Comparison of ENCODE assay signal across 14 mouse cellular contexts in the genomic region with DNA sequence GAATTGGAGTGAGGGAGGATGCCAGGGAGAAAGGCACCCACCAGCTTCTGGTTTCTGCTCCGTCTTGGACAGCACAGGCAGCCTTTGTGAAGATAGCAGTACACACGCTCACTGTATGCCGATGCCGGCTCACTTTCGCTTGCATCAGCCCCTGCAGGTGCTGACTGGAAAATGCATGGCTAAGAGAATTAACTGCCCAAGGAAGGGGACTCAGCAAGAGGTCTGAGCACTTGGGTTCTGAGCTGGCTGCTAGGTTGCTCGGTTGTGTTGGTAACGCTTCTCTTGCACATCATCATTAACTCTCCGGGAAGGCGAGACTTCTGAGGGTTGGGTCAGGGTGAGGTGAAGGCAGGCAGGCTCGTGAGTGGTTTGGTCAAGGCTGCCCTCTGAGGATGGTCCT. TPM values are rescaled to one million over a fixed set of nuclear protein-coding genes. Genes with fewer than 3 reads are reported as not detected.
DNase-seq lines count a peak whose midpoint lies in the region; ATAC-seq and TF ChIP-seq lines count a peak whose summit lies in the region.
"Had no signal": no experiment of that assay in that cellular context is flagged by ENCODE, and none has a peak within 500 bp of the region (broad histone marks: within the 10 kb centered on the region; RNA-seq: fewer than 3 reads in every experiment).

No protein-coding gene starts in this region.

- no peak overlapping the region for H3K4me3 ChIP-seq in neural tube, embryonic 11.5 days (ENCODE audit: low read depth, low read length)
- no peak overlapping the region for H3K4me3 ChIP-seq in hindbrain, postnatal 0 days (ENCODE audit: low read length)
- no peak overlapping the region for H3K4me3 ChIP-seq in neural tube, embryonic 14.5 days (ENCODE audit: low read depth, low read length)

- H3K4me2 ChIP-seq in neural tube, embryonic 11.5 days (ENCODE audit: low read depth) = peak overlapping the region; percentile 60; the same call in 1 of the 2 replicates
- H3K4me2 ChIP-seq in hindbrain, postnatal 0 days (ENCODE audit: low read depth, low read length) = peak overlapping the region; percentile 45; the same call in 1 of the 2 replicates
- peak overlapping the region; percentile 1; the same call in 1 of the 2 replicates for H3K4me2 ChIP-seq in neural tube, embryonic 14.5 days (ENCODE audit: low read depth, low read length)

- H3K9ac ChIP-seq in neural tube, embryonic 11.5 days (ENCODE audit: low read length) = no peak overlapping the region
- H3K9ac ChIP-seq in hindbrain, postnatal 0 days (replicated peaks; ENCODE audit: low read length) = no peak overlapping the region
- H3K9ac ChIP-seq in neural tube, embryonic 14.5 days (replicated peaks; ENCODE audit: low read depth, low read length) = no peak overlapping the region

- peak; percentile 52 for TF ChIP-seq CTCF in hindbrain, postnatal 0 days (IDR thresholded peaks at IDR 0.05; ENCODE audit: low read depth)

- H3K27ac ChIP-seq in neural tube, embryonic 11.5 days (ENCODE audit: low read depth, low read length) = no peak overlapping the region
- H3K27ac ChIP-seq in hindbrain, postnatal 0 days = no peak overlapping the region
- no peak overlapping the region for H3K27ac ChIP-seq in neural tube, embryonic 14.5 days (ENCODE audit: low read depth, low read length)

- peaks cover 43% of the 10 kb centered on the region for H3K4me1 ChIP-seq in neural tube, embryonic 11.5 days (ENCODE audit: control insufficient read depth, insufficient read depth, low read length)
- H3K4me1 ChIP-seq in hindbrain, postnatal 0 days (ENCODE audit: insufficient read depth, low read length) = peaks cover 10% of the 10 kb centered on the region; the same call in 1 of the 2 replicates
- H3K4me1 ChIP-seq in neural tube, embryonic 14.5 days (ENCODE audit: control insufficient read depth, insufficient read depth, low read length) = peaks cover 27% of the 10 kb centered on the region; the same call in 1 of the 2 replicates

- WGBS in neural tube, embryonic 11.5 days = 4% methylated on average over 10 of the region's 10 CpGs
- WGBS in hindbrain, postnatal 0 days = 8% methylated on average over 10 of the region's 10 CpGs
- WGBS in neural tube, embryonic 14.5 days = 4% methylated on average over 10 of the region's 10 CpGs

- no peaks in the 10 kb centered on the region for H3K36me3 ChIP-seq in neural tube, embryonic 11.5 days (ENCODE audit: control insufficient read depth, insufficient read depth, low read length)
- no peaks in the 10 kb centered on the region for H3K36me3 ChIP-seq in hindbrain, postnatal 0 days (ENCODE audit: insufficient read depth, low read length)
- H3K36me3 ChIP-seq in neural tube, embryonic 14.5 days (ENCODE audit: control insufficient read depth, insufficient read depth, low read length) = no peaks in the 10 kb centered on the region

- peaks cover 41% of the 10 kb centered on the region for H3K27me3 ChIP-seq in neural tube, embryonic 11.5 days (ENCODE audit: control insufficient read depth, insufficient read depth, low read length)
- H3K27me3 ChIP-seq in hindbrain, postnatal 0 days (ENCODE audit: insufficient read depth, low read length) = peaks cover 56% of the 10 kb centered on the region
- H3K27me3 ChIP-seq in neural tube, embryonic 14.5 days (ENCODE audit: control insufficient read depth, insufficient read depth, low read length) = peaks cover 11% of the 10 kb centered on the region; the same call in 1 of the 2 replicates

- peak; percentile 70 for DNase-seq in heart, adult 11 months
- no peak for DNase-seq in heart, adult 9 months (ENCODE audit: low spot score in 2 of 2)
- DNase-seq in neural tube, embryonic 11.5 days (ENCODE audit: low spot score) = peak; percentile 20
- DNase-seq in neural tube, embryonic 10.5 days (ENCODE audit: extremely low spot score, low spot score) = no peak
- DNase-seq in hindbrain, postnatal 0 days (ENCODE audit: low spot score) = peak; percentile 62
- DNase-seq in spleen, postnatal 10 days (ENCODE audit: low spot score in 2 of 2) = no peak
- no peak for DNase-seq in kidney, adult 11 months
- DNase-seq: heart, postnatal 14 days; right cerebral cortex, postnatal 25 days had no signal

- H3K9me3 ChIP-seq in neural tube, embryonic 11.5 days (ENCODE audit: control insufficient read depth, low read length) = no peaks in the 10 kb centered on the region
- no peaks in the 10 kb centered on the region for H3K9me3 ChIP-seq in hindbrain, postnatal 0 days (ENCODE audit: low read length)
- no peaks in the 10 kb centered on the region for H3K9me3 ChIP-seq in neural tube, embryonic 14.5 days (ENCODE audit: control insufficient read depth, low read length)

- no peak for ATAC-seq in neural tube, embryonic 11.5 days (ENCODE audit: insufficient read depth, low FRiP score, low TSS enrichment)
- peak; percentile 32; the same call in 1 of the 2 replicates for ATAC-seq in hindbrain, postnatal 0 days
- 0 out of 2 replicates have a peak, but pooled peaks have one; percentile 42 for ATAC-seq in neural tube, embryonic 14.5 days (ENCODE audit: low read depth)

RNA-seq across cellular contexts. Expression of a gene that starts 9.2 kb away (rescaled TPM):
- polyA plus RNA-seq in neural tube, embryonic 11.5 days (2014; fragmentation: Nextera tagmentation; extraction: Ambion mirVana) = 44.0 and 45.8 TPM in 2 replicates
- 22.1 and 27.7 TPM in 2 replicates for total RNA-seq in hindbrain, postnatal 0 days (2014; rRNA removed)
- polyA plus RNA-seq in hindbrain, postnatal 0 days (2015; fragmentation: Nextera tagmentation; extraction: Ambion mirVana) = 25.6 and 26.9 TPM in 2 replicates
- polyA plus RNA-seq in neural tube, embryonic 14.5 days (2014; fragmentation: Nextera tagmentation; extraction: Ambion mirVana) = 25.4 and 30.9 TPM in 2 replicates
- total RNA-seq: heart, postnatal 14 days; liver, adult 2 months; monocyte, adult 5-6 weeks had no signal
- polyA plus RNA-seq: frontal cortex, adult 2 months; liver, adult 2 months; testis, adult 2 months had no signal

Comparison
In these comparisons a context has a peak if more than half of its experiments do, and no peak if none do; other contexts are left out.
1. DNase-seq: peak in heart, adult 11 months (single experiment), neural tube, embryonic 11.5 days (single experiment) and hindbrain, postnatal 0 days (single experiment); none in heart, adult 9 months (0 of 2), neural tube, embryonic 10.5 days (single experiment), spleen, postnatal 10 days (0 of 2) and kidney, adult 11 months (single experiment).
2. H3K4me2 ChIP-seq: peak in every context shown above with its lines; median percentile 60 in neural tube, embryonic 11.5 days; 45 in hindbrain, postnatal 0 days; 1 in neural tube, embryonic 14.5 days.